Mouse (Mus musculus): ENCODE measurements around the gene Atp4b. TPM values are rescaled to one million over a fixed set of nuclear protein-coding genes. Genes with fewer than 3 reads are reported as not detected.

Atp4b gene
- polyA plus RNA-seq, 1 experiment from 2014 or later, result 0.19 TPM

Other genes with a start within 250 kb of the Atp4b start
- 181 and 197 TPM in 2 replicates for gene Lamp1, start 237.7 kb downstream of the Atp4b start, polyA plus RNA-seq (2015; fragmentation: Nextera tagmentation; extraction: Ambion mirVana)
- 6.8 and 8.8 TPM in 2 replicates for gene Grtp1, start 196.2 kb downstream of the Atp4b start, polyA plus RNA-seq (2015; fragmentation: Nextera tagmentation; extraction: Ambion mirVana)
- 0.34 and 0.77 TPM in 2 replicates for gene Adprhl1, start 142.7 kb downstream of the Atp4b start, polyA plus RNA-seq (2015; fragmentation: Nextera tagmentation; extraction: Ambion mirVana)
- 6.9 and 7.1 TPM in 2 replicates for gene Dcun1d2, start 108.7 kb downstream of the Atp4b start, polyA plus RNA-seq (2015; fragmentation: Nextera tagmentation; extraction: Ambion mirVana)
- 5.0 and 6.0 TPM in 2 replicates for gene Tmco3, start 108.6 kb downstream of the Atp4b start, polyA plus RNA-seq (2015; fragmentation: Nextera tagmentation; extraction: Ambion mirVana)
- 65.6 and 74.1 TPM in 2 replicates for gene Tfdp1, start 58.1 kb downstream of the Atp4b start, polyA plus RNA-seq (2015; fragmentation: Nextera tagmentation; extraction: Ambion mirVana)
- not detected in 2 replicates for gene Grk1, start 8.3 kb upstream of the Atp4b start, polyA plus RNA-seq (2015; fragmentation: Nextera tagmentation; extraction: Ambion mirVana)
- gene Tmem255b, start 38.4 kb upstream of the Atp4b start, polyA plus RNA-seq (2015; fragmentation: Nextera tagmentation; extraction: Ambion mirVana), result 0.12 TPM in 1 of 2 replicates, not detected in the other
- gene Gas6, start 97.7 kb upstream of the Atp4b start, polyA plus RNA-seq (2015; fragmentation: Nextera tagmentation; extraction: Ambion mirVana), result 5.5 and 8.3 TPM in 2 replicates
- gene 1700029H14Rik, start 165.6 kb upstream of the Atp4b start, polyA plus RNA-seq (2015; fragmentation: Nextera tagmentation; extraction: Ambion mirVana), result not detected in 2 replicates

All from liver, embryonic 16.5 days (tissue).